11 mouse cellular contexts compared by ENCODE assay signal in the genomic region with DNA sequence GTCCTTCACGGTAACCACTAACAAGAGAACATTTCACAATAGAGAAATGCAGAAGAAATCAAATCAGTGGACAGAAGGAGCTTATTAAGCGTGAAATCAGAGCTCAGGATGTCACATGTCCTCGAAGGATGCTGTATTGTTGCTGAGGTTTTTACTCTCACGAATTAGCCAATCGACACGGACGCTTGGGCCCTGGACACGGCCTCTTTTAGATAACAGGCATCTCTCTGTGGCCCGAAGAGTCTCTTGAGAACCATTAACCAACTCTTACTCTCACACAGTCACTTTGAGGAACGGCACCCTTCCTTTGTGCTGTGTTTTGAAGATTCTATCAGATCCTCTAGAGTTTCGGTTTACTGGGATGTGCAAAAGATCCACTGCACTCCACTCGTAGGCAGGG.
"Had no signal": no experiment of that assay in that cellular context is flagged by ENCODE, and none has a peak within 500 bp of the region (broad histone marks: within the 10 kb centered on the region; RNA-seq: fewer than 3 reads in every experiment).

No protein-coding gene starts in this region.

- DNase-seq: kidney, adult 8-10 months; kidney, postnatal 25 days; liver; liver, embryonic 13.5 days; liver, postnatal 0 days; lung, postnatal 14 days; retina, postnatal 1 day; right cerebral cortex, postnatal 4 days; spleen, adult 18-20 months; thymus, adult 2 months; thymus, postnatal 25 days had no signal
